Comparison of ENCODE assay signal across 8 mouse cellular contexts in genomic region chr3:40694438-40694837, GRCm38 (mm10). TPM values are rescaled to one million over a fixed set of nuclear protein-coding genes. Genes with fewer than 3 reads are reported as not detected.
DNase-seq lines count a peak whose midpoint lies in the region; ATAC-seq and TF ChIP-seq lines count a peak whose summit lies in the region.

No protein-coding gene starts in this region.

- H3K4me3 ChIP-seq in midbrain, postnatal 0 days (ENCODE audit: low read depth, low read length), result no peak overlapping the region
- H3K4me3 ChIP-seq in midbrain, embryonic 10.5 days, result no peak overlapping the region
- no peak overlapping the region for H3K4me3 ChIP-seq in heart, embryonic 16.5 days (ENCODE audit: low read length)

- H3K4me2 ChIP-seq in midbrain, postnatal 0 days (ENCODE audit: low read depth, low read length, poor library complexity, severe bottlenecking), result no peak overlapping the region
- no peak overlapping the region for H3K4me2 ChIP-seq in heart, embryonic 16.5 days (ENCODE audit: low read depth, low read length)

- no peak for TF ChIP-seq CTCF in midbrain, postnatal 0 days (IDR thresholded peaks at IDR 0.05)

- peak; percentile 91 for DNase-seq in heart, adult 11 months
- no peak for DNase-seq in heart, postnatal 25 days (ENCODE audit: low spot score)
- peak; percentile 48 for DNase-seq in midbrain, postnatal 0 days (ENCODE audit: low spot score)
- no peak for DNase-seq in midbrain, embryonic 10.5 days (ENCODE audit: low spot score)
- no peak for DNase-seq in left cerebral cortex, postnatal 25 days (ENCODE audit: low spot score in 2 of 2)

- 45% methylated on average over 2 of the region's 2 CpGs for WGBS in midbrain, postnatal 0 days
- WGBS in midbrain, embryonic 10.5 days, result 70% methylated on average over 2 of the region's 2 CpGs
- 11% methylated on average over 2 of the region's 2 CpGs for WGBS in heart, embryonic 16.5 days

- H3K27me3 ChIP-seq in midbrain, postnatal 0 days (ENCODE audit: insufficient read depth, low read length), result no peaks in the 10 kb centered on the region
- H3K27me3 ChIP-seq in midbrain, embryonic 10.5 days (ENCODE audit: low read depth, poor library complexity, severe bottlenecking), result no peaks in the 10 kb centered on the region
- H3K27me3 ChIP-seq in heart, embryonic 16.5 days (ENCODE audit: control insufficient read depth, insufficient read depth, low read length), result no peaks in the 10 kb centered on the region

- peaks cover 5% of the 10 kb centered on the region; the same call in 1 of the 2 replicates for H3K36me3 ChIP-seq in midbrain, postnatal 0 days (ENCODE audit: insufficient read depth, low read length)
- H3K36me3 ChIP-seq in midbrain, embryonic 10.5 days, result peaks cover 31% of the 10 kb centered on the region
- H3K36me3 ChIP-seq in heart, embryonic 16.5 days (ENCODE audit: control insufficient read depth, insufficient read depth), result 0 out of 2 replicates have a peak, but pooled peaks cover 1% of the 10 kb centered on the region

- H3K9ac ChIP-seq in midbrain, postnatal 0 days (replicated peaks; ENCODE audit: low read length, poor library complexity, severe bottlenecking), result no peak overlapping the region
- no peak overlapping the region for H3K9ac ChIP-seq in heart, embryonic 16.5 days (ENCODE audit: low read length)

- H3K27ac ChIP-seq in midbrain, postnatal 0 days (ENCODE audit: low read depth, low read length), result no peak overlapping the region
- no peak overlapping the region for H3K27ac ChIP-seq in midbrain, embryonic 10.5 days (replicated peaks)
- H3K27ac ChIP-seq in heart, embryonic 16.5 days (ENCODE audit: low read length), result 0 out of 2 replicates have a peak overlapping the region, but pooled peaks have one; percentile 5

- intact Hi-C loops in heart, postnatal 25 days (cut with DNase I), result no loop called here
- intact Hi-C loops in left cerebral cortex, postnatal 25 days (cut with DNase I), result no loop called here

- no peak for ATAC-seq in midbrain, postnatal 0 days (ENCODE audit: low FRiP score)
- ATAC-seq in heart, embryonic 16.5 days (replicated peaks; ENCODE audit: extremely low read depth, insufficient read depth, low FRiP score), result peak; percentile 76
- peak; percentile 88 for ATAC-seq in megakaryocyte, adult 5-6 weeks (ENCODE audit: poor library complexity, severe bottlenecking)
- ATAC-seq in erythroblast, adult 5-6 weeks (replicated peaks; ENCODE audit: low FRiP score, poor library complexity, severe bottlenecking), result no peak

- H3K9me3 ChIP-seq in midbrain, postnatal 0 days (ENCODE audit: low read length), result no peaks in the 10 kb centered on the region
- no peaks in the 10 kb centered on the region for H3K9me3 ChIP-seq in midbrain, embryonic 10.5 days (replicated peaks)
- H3K9me3 ChIP-seq in heart, embryonic 16.5 days (replicated peaks; ENCODE audit: control insufficient read depth, low read length), result no peaks in the 10 kb centered on the region

- no peaks in the 10 kb centered on the region for H3K4me1 ChIP-seq in midbrain, postnatal 0 days (ENCODE audit: insufficient read depth, low read length)
- H3K4me1 ChIP-seq in midbrain, embryonic 10.5 days, result peaks cover 16% of the 10 kb centered on the region
- H3K4me1 ChIP-seq in heart, embryonic 16.5 days (ENCODE audit: control insufficient read depth, insufficient read depth, low read length), result peaks cover 10% of the 10 kb centered on the region

RNA-seq across cellular contexts. Expression of gene Slc25a31, which starts 14.2 kb away (rescaled TPM):
- total RNA-seq in heart, postnatal 25 days (2021), result under 1 TPM in 1 of 2 experiments, not detected in 1; 0.11 TPM
- 0.49 TPM in 1 of 2 replicates, not detected in the other for total RNA-seq in midbrain, postnatal 0 days (2014; rRNA removed)
- polyA plus RNA-seq in midbrain, postnatal 0 days (2015; fragmentation: Nextera tagmentation; extraction: Ambion mirVana), result 0.09 and 0.50 TPM in 2 replicates
- polyA plus RNA-seq in midbrain, embryonic 10.5 days (2016; fragmentation: Nextera tagmentation; extraction: Ambion mirVana), result 0.10 and 0.21 TPM in 2 replicates
- 0.64 and 0.95 TPM in 2 replicates for polyA plus RNA-seq in heart, embryonic 16.5 days (2015; fragmentation: Nextera tagmentation; extraction: Ambion mirVana)
- not detected in 2 replicates for total RNA-seq in megakaryocyte, adult 5-6 weeks (2015)
- not detected in 2 replicates for total RNA-seq in megakaryocyte, adult 5-6 weeks (2017)
- total RNA-seq in erythroblast, adult 5-6 weeks (2015; ENCODE audit: low replicate concordance), result not detected in 2 replicates
- total RNA-seq in erythroblast, adult 5-6 weeks (2017; ENCODE audit: low replicate concordance), result not detected in 2 replicates
- under 1 TPM; 0.16 to 0.34 TPM for total RNA-seq in left cerebral cortex, postnatal 25 days (2021)

RNA-seq across cellular contexts. Expression of gene Hspa4l, which starts 49.9 kb away (rescaled TPM):
- 10 to 100 TPM; 45.8 to 60.2 TPM for total RNA-seq in heart, postnatal 25 days (2021)
- total RNA-seq in midbrain, postnatal 0 days (2014; rRNA removed), result 33.2 and 39.5 TPM in 2 replicates
- 38.8 and 43.1 TPM in 2 replicates for polyA plus RNA-seq in midbrain, postnatal 0 days (2015; fragmentation: Nextera tagmentation; extraction: Ambion mirVana)
- polyA plus RNA-seq in midbrain, embryonic 10.5 days (2016; fragmentation: Nextera tagmentation; extraction: Ambion mirVana), result 55.1 and 56.1 TPM in 2 replicates
- 35.7 and 37.7 TPM in 2 replicates for polyA plus RNA-seq in heart, embryonic 16.5 days (2015; fragmentation: Nextera tagmentation; extraction: Ambion mirVana)
- 33.4 and 40.1 TPM in 2 replicates for total RNA-seq in megakaryocyte, adult 5-6 weeks (2015)
- total RNA-seq in megakaryocyte, adult 5-6 weeks (2017), result 46.1 and 46.7 TPM in 2 replicates
- 13.8 and 30.7 TPM in 2 replicates for total RNA-seq in erythroblast, adult 5-6 weeks (2015; ENCODE audit: low replicate concordance)
- total RNA-seq in erythroblast, adult 5-6 weeks (2017; ENCODE audit: low replicate concordance), result 39.0 and 69.1 TPM in 2 replicates
- 100 to 1,000 TPM; 154 to 157 TPM for total RNA-seq in left cerebral cortex, postnatal 25 days (2021)

Comparison
In these comparisons a context has a peak if more than half of its experiments do, and no peak if none do; other contexts are left out.
1. DNase-seq: peak in heart, adult 11 months (single experiment) and midbrain, postnatal 0 days (single experiment); none in heart, postnatal 25 days (single experiment), midbrain, embryonic 10.5 days (single experiment) and left cerebral cortex, postnatal 25 days (0 of 2).
2. ATAC-seq: peak in heart, embryonic 16.5 days (single experiment) and megakaryocyte, adult 5-6 weeks (single experiment); none in midbrain, postnatal 0 days (single experiment) and erythroblast, adult 5-6 weeks (single experiment).